Mouse (Mus musculus): Measurements from ENCODE around the gene Arhgdia.

- TF ChIP-seq EP300 (optimal IDR thresholded peaks at IDR 0.05) (no peak), CTCF (IDR thresholded peaks at IDR 0.05; ENCODE audit: low read depth) (peak; percentile 60)
Measured at GRCm38 (mm10) chr11:120581490-120582267, at the start of gene Arhgdia.
